Mouse (Mus musculus) heart, adult 2 months (tissue): ENCODE measurements around the gene Ccdc66.

Experiments used
- CTCF ChIP-seq: fragments of 200-600 bp; IDR thresholded peaks from 2 replicates; pipeline ENCODE4 v1.8.1; 2022; ENCODE audit warnings: antibody characterized with exemption, mild to moderate bottlenecking, moderate library complexity
- EP300 ChIP-seq: fragments of 200-500 bp; IDR thresholded peaks from 2 replicates; pipeline ENCODE4 v1.6.1; 2011; ENCODE audit warnings: low read depth, low read length, control low read depth; ENCODE audit not compliant: insufficient read depth
- POLR2A ChIP-seq: fragments of 200-500 bp; IDR thresholded peaks from 2 replicates; pipeline ENCODE4 v1.6.1; 2011; ENCODE audit warnings: mild to moderate bottlenecking, low read depth, low read length, control low read depth; ENCODE audit not compliant: insufficient read depth

- TF ChIP-seq CTCF: no peak
- no peak for TF ChIP-seq POLR2A
- no peak for TF ChIP-seq EP300
These were observed 28.2 kb upstream of the Ccdc66 start for GRCm38 (mm10) chr14:27536441-27536840.
